Mouse (Mus musculus) kidney, adult 2 months (tissue): ENCODE measurements around the gene Pfas. TPM values are rescaled to one million over a fixed set of nuclear protein-coding genes. Genes with fewer than 3 reads are reported as not detected.
"Not testable (repeated sequence)": the region's sequence is repeated elsewhere in the genome, so short reads cannot be mapped to it uniquely, and the experiment has no call there.

Experiments used
- DNase-seq: peaks from one replicate; pipeline ENCODE4 v3.0.0; 2021
- H3K27ac ChIP-seq: fragments of 200-500 bp; 2 replicates; pipeline ENCODE4 v1.5.1; 2012; ENCODE audit warnings: low read depth, low read length, control low read depth, inconsistent platforms; ENCODE audit not compliant: insufficient read depth
- H3K27me3 ChIP-seq: fragments of 200-500 bp; replicated peaks from 2 replicates; pipeline ENCODE4 v1.6.1; 2012; ENCODE audit warnings: mild to moderate bottlenecking, moderate library complexity, low read length, inconsistent platforms; ENCODE audit not compliant: control insufficient read depth, insufficient read depth
- H3K36me3 ChIP-seq: fragments of 200-500 bp; 2 replicates; pipeline ENCODE4 v1.6.1; 2012; ENCODE audit warnings: mild to moderate bottlenecking, moderate library complexity, low read length, inconsistent platforms; ENCODE audit not compliant: control insufficient read depth, insufficient read depth
- H3K4me1 ChIP-seq: fragments of 200-500 bp; 2 replicates; pipeline ENCODE4 v1.6.1; 2011; ENCODE audit warnings: low read length; ENCODE audit not compliant: control insufficient read depth, insufficient read depth
- H3K4me3 ChIP-seq: fragments of 200-500 bp; 2 replicates; pipeline ENCODE4 v1.5.1; 2011; ENCODE audit warnings: mild to moderate bottlenecking, low read depth, low read length, control low read depth; ENCODE audit not compliant: insufficient read depth
- CTCF ChIP-seq: fragments of 200-500 bp; conservative IDR thresholded peaks from 2 replicates; pipeline ENCODE4 v1.5.1; 2011; ENCODE audit warnings: low read depth, mild to moderate bottlenecking, control low read depth, low read length, moderate library complexity, mixed read lengths; ENCODE audit not compliant: insufficient read depth, insufficient read length
- POLR2A ChIP-seq: fragments of 200-500 bp; IDR thresholded peaks from one replicate; pipeline ENCODE4 v1.6.1; 2011; ENCODE audit warnings: low read depth, low read length, control low read depth
- WGBS: fragments of 180-500 bp; shearing (Covaris S2); methylation state at CpG from one replicate; pipeline ENCODE4 v1.1.7; 2018; 5-methylcytosine and 5-hydroxymethylcytosine counted together
- polyA plus RNA-seq: library from polyadenylated mRNA; depleted of rRNA; stranded (reverse); fragments of >200 nt; gene quantifications from 2 replicates; pipeline ENCODE4 v1.2.3, GENCODE M21; 2012; rRNA removed

Gene Pfas
- polyA plus RNA-seq, 1 experiment, result 17.2 TPM

DNA sequence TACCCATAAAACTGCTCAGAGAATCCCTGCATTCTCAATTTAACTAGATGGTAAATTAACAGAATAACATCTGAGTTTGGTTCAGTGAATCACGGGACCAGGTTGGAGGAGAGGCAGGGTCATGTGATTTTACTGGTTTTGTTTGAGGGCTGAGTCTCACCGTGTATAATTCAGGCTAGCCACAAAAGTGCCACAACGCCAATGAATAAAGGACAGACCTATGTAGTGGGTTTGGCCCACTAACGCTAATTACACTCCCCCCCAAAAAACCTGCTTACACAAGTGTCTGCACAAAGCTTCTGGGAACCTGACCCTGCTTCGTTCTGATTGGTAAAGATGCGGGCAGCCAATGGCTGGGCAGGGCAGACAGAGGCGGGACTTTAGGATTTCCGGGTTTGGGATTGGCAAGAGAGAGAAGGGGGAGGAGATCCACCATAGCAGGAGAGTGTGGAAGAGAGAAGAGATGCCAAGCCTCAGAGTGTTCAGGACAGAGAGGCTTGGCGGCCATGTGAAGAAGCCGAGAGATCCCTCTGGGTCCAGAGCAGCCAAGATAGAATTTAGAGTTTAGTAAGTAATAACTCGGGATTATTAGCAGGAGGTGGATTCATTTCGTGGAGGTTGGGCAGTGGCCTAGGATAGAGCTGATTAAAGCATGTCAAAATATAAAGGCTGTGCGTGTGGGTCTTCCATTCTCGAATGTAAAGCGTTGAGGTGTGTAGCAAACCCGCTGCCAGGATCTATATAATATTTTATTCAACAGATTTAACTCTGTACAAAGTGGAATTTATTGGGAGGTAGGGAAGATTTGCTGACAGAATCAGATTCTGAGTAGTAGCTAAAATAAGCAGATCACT, 68.6 kb downstream of the Pfas start:
- Histone ChIP-seq H3K27me3 (no peaks in the 10 kb centered on the region), H3K4me3 (peak overlapping the region; percentile 50), H3K36me3 (no peaks in the 10 kb centered on the region), H3K4me1 (peaks cover 13% of the 10 kb centered on the region), H3K27ac (peak overlapping the region; percentile 97)
- peak; percentile 97 for DNase-seq
- WGBS, result 1% methylated on average over 16 of the region's 16 CpGs
- TF ChIP-seq POLR2A (peak; percentile 65), CTCF (no peak)

DNA sequence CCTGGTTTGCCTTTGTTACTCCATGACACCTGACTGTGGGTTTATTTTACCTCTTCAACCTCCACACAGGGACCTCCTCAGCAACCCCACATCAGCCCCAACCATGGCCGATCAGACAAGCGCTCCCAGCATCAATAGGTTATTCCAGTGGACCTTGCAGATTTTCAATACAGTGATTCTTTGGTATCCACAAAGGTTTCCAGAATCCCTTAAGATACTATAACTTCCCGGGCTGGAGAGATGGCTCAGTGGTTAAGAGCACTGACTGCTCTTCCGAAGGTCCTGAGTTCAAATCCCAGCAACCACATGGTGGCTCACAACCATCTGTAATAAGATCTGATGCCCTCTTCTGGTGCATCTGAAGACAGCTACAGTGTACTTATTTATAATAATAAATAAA, 71.3 kb downstream of the Pfas start:
- H3K27me3 ChIP-seq, H3K36me3 ChIP-seq, H3K4me1 ChIP-seq, DNase-seq, H3K4me3 ChIP-seq, H3K27ac ChIP-seq: not testable (repeated sequence)
- 95% methylated on average over 4 of the region's 4 CpGs for WGBS

Other genes starting within 250 kb of the Pfas start
- gene Ndel1, start 136.6 kb downstream of the Pfas start, polyA plus RNA-seq, result 88.9 and 104 TPM in 2 replicates
- gene Rnf222, start 119.9 kb downstream of the Pfas start, polyA plus RNA-seq, result 0.07 and 0.13 TPM in 2 replicates
- 1,040 and 1,128 TPM in 2 replicates for gene Rpl26, start 106.9 kb downstream of the Pfas start, polyA plus RNA-seq
- gene Odf4, start 81.4 kb downstream of the Pfas start, polyA plus RNA-seq, result 0.33 and 0.46 TPM in 2 replicates
- 38.2 and 44.7 TPM in 2 replicates for gene Arhgef15, start 51.0 kb downstream of the Pfas start, polyA plus RNA-seq
- 38.9 and 46.2 TPM in 2 replicates for gene Slc25a35, start 40.3 kb downstream of the Pfas start, polyA plus RNA-seq
- gene Rangrf, start 33.3 kb downstream of the Pfas start, polyA plus RNA-seq, result 43.0 and 43.9 TPM in 2 replicates
- 30.1 and 31.4 TPM in 2 replicates for gene Ctc1, start 7.5 kb upstream of the Pfas start, polyA plus RNA-seq
- gene Aurkb, start 37.2 kb upstream of the Pfas start, polyA plus RNA-seq, result 1.7 TPM in 2 replicates
- 14.8 and 15.6 TPM in 2 replicates for gene Borcs6, start 51.3 kb upstream of the Pfas start, polyA plus RNA-seq
- gene Tmem107, start 62.3 kb upstream of the Pfas start, polyA plus RNA-seq, result 41.7 and 48.0 TPM in 2 replicates
- 102 and 106 TPM in 2 replicates for gene Vamp2, start 80.0 kb upstream of the Pfas start, polyA plus RNA-seq
- gene Per1, start 86.8 kb upstream of the Pfas start, polyA plus RNA-seq, result 13.5 and 14.7 TPM in 2 replicates
- gene Hes7, start 111.9 kb upstream of the Pfas start, polyA plus RNA-seq, result 0.18 and 0.19 TPM in 2 replicates
- gene 9130213A22Rik, start 114.1 kb upstream of the Pfas start, polyA plus RNA-seq, result 0.74 and 0.79 TPM in 2 replicates
- gene Aloxe3, start 117.4 kb upstream of the Pfas start, polyA plus RNA-seq, result 0.39 and 0.48 TPM in 2 replicates
- 0.27 TPM in 2 replicates for gene Alox12b, start 148.5 kb upstream of the Pfas start, polyA plus RNA-seq
- gene Alox8, start 189.4 kb upstream of the Pfas start, polyA plus RNA-seq, result 0.05 and 0.08 TPM in 2 replicates
- 0.02 TPM in 1 of 2 replicates, not detected in the other for gene Gucy2e, start 228.6 kb upstream of the Pfas start, polyA plus RNA-seq